Mouse (Mus musculus) bone marrow, adult 2 months (tissue): ENCODE results near the gene Olfr656.

Experiments used
- CTCF ChIP-seq: fragments of 200-500 bp; IDR thresholded peaks from 2 replicates; pipeline ENCODE4 v1.5.1; 2011; ENCODE audit warnings: low read length, control low read depth; ENCODE audit not compliant: control insufficient read depth, insufficient read depth
- POLR2A ChIP-seq: fragments of 200-500 bp; IDR thresholded peaks from 2 replicates; pipeline ENCODE4 v1.6.1; 2011; ENCODE audit warnings: low read depth, mild to moderate bottlenecking, control low read depth, low read length, borderline replicate concordance; ENCODE audit not compliant: control insufficient read depth

DNA sequence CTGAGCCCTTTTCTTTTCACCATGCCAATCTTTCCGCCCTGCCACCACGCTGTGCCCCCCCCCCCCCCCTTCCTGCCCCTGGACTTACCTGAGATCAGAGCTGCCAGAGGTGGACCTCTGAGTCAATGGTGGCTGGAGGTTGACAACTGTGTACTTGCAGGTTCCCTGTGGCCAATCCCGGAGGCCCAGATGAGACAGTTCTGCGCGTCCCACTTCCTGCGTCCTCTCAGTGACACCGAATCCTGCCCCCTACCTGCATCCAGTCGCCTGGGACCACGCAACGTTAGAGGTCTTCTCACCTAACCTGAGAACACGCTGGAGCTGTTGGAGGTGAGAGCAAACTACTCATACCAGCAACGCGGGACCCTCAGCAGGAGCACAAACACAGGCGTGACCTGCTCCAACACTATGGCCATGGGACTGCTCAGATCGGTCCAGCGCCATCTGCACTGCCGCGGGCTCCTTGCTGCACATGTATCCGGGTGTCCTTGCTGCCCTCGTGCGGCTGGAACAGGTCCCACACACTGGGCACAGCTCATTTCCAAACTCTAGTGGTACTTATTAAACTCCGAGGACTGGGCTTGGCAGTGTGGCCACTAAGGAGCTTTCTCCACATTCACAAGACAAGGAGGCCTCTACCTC is 33.2 kb downstream of the Olfr656 start, which contains the start of gene Olfr658:
- TF ChIP-seq CTCF (peak; percentile 65), POLR2A (no peak)
